In genomic region chr2:58596774-58597342, GRCm38 (mm10) we compare ENCODE assay signal across 10 mouse cellular contexts. TPM values are rescaled to one million over a fixed set of nuclear protein-coding genes. Genes with fewer than 3 reads are reported as not detected.
A peak's percentile ranks its signal among the peaks of the same experiment; 100 is the strongest.
DNase-seq lines count a peak whose midpoint lies in the region; ATAC-seq lines count a peak whose summit lies in the region.
"Had no signal": no experiment of that assay in that cellular context is flagged by ENCODE, and none has a peak within 500 bp of the region (broad histone marks: within the 10 kb centered on the region; RNA-seq: fewer than 3 reads in every experiment).

No protein-coding gene starts in this region.

- no peak overlapping the region for H3K4me2 ChIP-seq in forebrain, embryonic 14.5 days (ENCODE audit: low read length)
- H3K4me2 ChIP-seq in forebrain, embryonic 13.5 days: no peak overlapping the region
- no peak overlapping the region for H3K4me2 ChIP-seq in kidney, embryonic 16.5 days (replicated peaks; ENCODE audit: low read depth, low read length)
- H3K4me2 ChIP-seq in liver, embryonic 12.5 days: no peak overlapping the region

- no peaks in the 10 kb centered on the region for H3K27me3 ChIP-seq in forebrain, embryonic 14.5 days (replicated peaks; ENCODE audit: control insufficient read depth, insufficient read depth, low read length)
- no peaks in the 10 kb centered on the region for H3K27me3 ChIP-seq in forebrain, embryonic 13.5 days
- no peaks in the 10 kb centered on the region for H3K27me3 ChIP-seq in kidney, embryonic 16.5 days (ENCODE audit: insufficient read depth, low read length)
- no peaks in the 10 kb centered on the region for H3K27me3 ChIP-seq in liver, embryonic 12.5 days (replicated peaks)

- intact Hi-C loops in heart, postnatal 25 days (cut with DNase I): loop anchor here (10.0 kb wide), 1 partner anchor 68 kb away; no protein-coding TSS in a partner anchor

- no peaks in the 10 kb centered on the region for H3K36me3 ChIP-seq in forebrain, embryonic 14.5 days (ENCODE audit: control insufficient read depth, insufficient read depth, low read length)
- no peaks in the 10 kb centered on the region for H3K36me3 ChIP-seq in forebrain, embryonic 13.5 days (ENCODE audit: poor library complexity, severe bottlenecking)
- H3K36me3 ChIP-seq in kidney, embryonic 16.5 days (ENCODE audit: insufficient read depth, low read length): no peaks in the 10 kb centered on the region
- H3K36me3 ChIP-seq in liver, embryonic 12.5 days: no peaks in the 10 kb centered on the region

- H3K9me3 ChIP-seq in forebrain, embryonic 14.5 days (replicated peaks; ENCODE audit: control insufficient read depth, low read length): no peaks in the 10 kb centered on the region
- H3K9me3 ChIP-seq in forebrain, embryonic 13.5 days (replicated peaks): no peaks in the 10 kb centered on the region
- H3K9me3 ChIP-seq in kidney, embryonic 16.5 days (ENCODE audit: low read length): no peaks in the 10 kb centered on the region
- H3K9me3 ChIP-seq in liver, embryonic 12.5 days (replicated peaks): no peaks in the 10 kb centered on the region

- no peak overlapping the region for H3K4me3 ChIP-seq in forebrain, embryonic 14.5 days (ENCODE audit: low read depth, low read length)
- no peak overlapping the region for H3K4me3 ChIP-seq in forebrain, embryonic 13.5 days
- no peak overlapping the region for H3K4me3 ChIP-seq in kidney, embryonic 16.5 days (ENCODE audit: low read length)
- H3K4me3 ChIP-seq in liver, embryonic 12.5 days: no peak overlapping the region

- H3K4me1 ChIP-seq in forebrain, embryonic 14.5 days (ENCODE audit: control insufficient read depth, insufficient read depth, low read length): no peaks in the 10 kb centered on the region
- H3K4me1 ChIP-seq in forebrain, embryonic 13.5 days: peaks cover 6% of the 10 kb centered on the region; the same call in 1 of the 2 replicates
- H3K4me1 ChIP-seq in kidney, embryonic 16.5 days (ENCODE audit: insufficient read depth, low read length): peaks cover 9% of the 10 kb centered on the region; the same call in 1 of the 2 replicates
- no peaks in the 10 kb centered on the region for H3K4me1 ChIP-seq in liver, embryonic 12.5 days

- peak; percentile 32 for DNase-seq in forebrain, embryonic 14.5 days (ENCODE audit: low spot score)
- DNase-seq in ovary, postnatal 36 days (ENCODE audit: low spot score): peak; percentile 10
- no peak for DNase-seq in ovary, postnatal 10 days (ENCODE audit: low spot score)
- DNase-seq in heart, postnatal 25 days (ENCODE audit: low spot score): peak; percentile 5
- no peak for DNase-seq in thymus, postnatal 36 days
- DNase-seq: B cell, adult 2 months had no signal

- 69% methylated on average over 17 of the region's 17 CpGs for WGBS in forebrain, embryonic 14.5 days
- WGBS in forebrain, embryonic 13.5 days: 74% methylated on average over 17 of the region's 17 CpGs
- 82% methylated on average over 17 of the region's 17 CpGs for WGBS in kidney, embryonic 16.5 days
- 72% methylated on average over 17 of the region's 17 CpGs for WGBS in liver, embryonic 12.5 days (ENCODE audit: insufficient replicate concordance)

- ATAC-seq in forebrain, embryonic 14.5 days: no peak
- ATAC-seq in forebrain, embryonic 13.5 days: no peak
- ATAC-seq in kidney, embryonic 16.5 days (ENCODE audit: low FRiP score, low TSS enrichment): no peak
- ATAC-seq in liver, embryonic 12.5 days: no peak
- ATAC-seq: activated CD4-positive, CD25-positive, alpha-beta regulatory T cell, adult 4 months had no signal

- no peak overlapping the region for H3K9ac ChIP-seq in forebrain, embryonic 14.5 days (ENCODE audit: low read length)
- no peak overlapping the region for H3K9ac ChIP-seq in forebrain, embryonic 13.5 days
- no peak overlapping the region for H3K9ac ChIP-seq in kidney, embryonic 16.5 days (replicated peaks; ENCODE audit: low read length)
- H3K9ac ChIP-seq in liver, embryonic 12.5 days: no peak overlapping the region

- H3K27ac ChIP-seq in forebrain, embryonic 14.5 days (ENCODE audit: low read depth, low read length): no peak overlapping the region
- no peak overlapping the region for H3K27ac ChIP-seq in forebrain, embryonic 13.5 days
- no peak overlapping the region for H3K27ac ChIP-seq in kidney, embryonic 16.5 days (ENCODE audit: low read length)
- H3K27ac ChIP-seq in liver, embryonic 12.5 days: no peak overlapping the region

RNA-seq across cellular contexts. Expression of gene Upp2, which starts 29.8 kb away (rescaled TPM):
- polyA plus RNA-seq in forebrain, embryonic 14.5 days (2014; fragmentation: Nextera tagmentation; extraction: Ambion mirVana): 13.1 TPM in 2 replicates
- polyA plus RNA-seq in forebrain, embryonic 13.5 days (2015; fragmentation: Nextera tagmentation; extraction: Ambion mirVana): 9.0 and 9.3 TPM in 2 replicates
- 1 to 10 TPM; 3.1 to 3.8 TPM for total RNA-seq in heart, postnatal 25 days (2021)
- 7.6 and 8.5 TPM in 2 replicates for polyA plus RNA-seq in kidney, embryonic 16.5 days (2015; fragmentation: Nextera tagmentation; extraction: Ambion mirVana)
- 1.8 and 2.6 TPM in 2 replicates for polyA plus RNA-seq in liver, embryonic 12.5 days (2016; fragmentation: Nextera tagmentation; extraction: Ambion mirVana)

RNA-seq across cellular contexts. Expression of gene Acvr1, which starts 29.9 kb away (rescaled TPM):
- polyA plus RNA-seq in forebrain, embryonic 14.5 days (2014; fragmentation: Nextera tagmentation; extraction: Ambion mirVana): 8.7 and 9.5 TPM in 2 replicates
- polyA plus RNA-seq in forebrain, embryonic 13.5 days (2015; fragmentation: Nextera tagmentation; extraction: Ambion mirVana): 4.5 and 4.6 TPM in 2 replicates
- 10 to 100 TPM; 16.0 to 19.5 TPM for total RNA-seq in heart, postnatal 25 days (2021)
- polyA plus RNA-seq in kidney, embryonic 16.5 days (2015; fragmentation: Nextera tagmentation; extraction: Ambion mirVana): 5.2 and 5.8 TPM in 2 replicates
- polyA plus RNA-seq in liver, embryonic 12.5 days (2016; fragmentation: Nextera tagmentation; extraction: Ambion mirVana): 3.4 and 3.8 TPM in 2 replicates

Comparison
In these comparisons a context has a peak if more than half of its experiments do, and no peak if none do; other contexts are left out.
1. DNase-seq: peak in forebrain, embryonic 14.5 days (single experiment), ovary, postnatal 36 days (single experiment) and heart, postnatal 25 days (single experiment); none in ovary, postnatal 10 days (single experiment) and thymus, postnatal 36 days (0 of 2).